Mouse (Mus musculus) retina, postnatal 7 days (tissue): ENCODE measurements around the gene Coro1c.

Experiments used
- DNase-seq: peaks from one replicate; pipeline ENCODE4 v3.0.0-alpha.2; 2012; ENCODE audit warnings: low read depth, low spot score

Coro1c gene

DNA sequence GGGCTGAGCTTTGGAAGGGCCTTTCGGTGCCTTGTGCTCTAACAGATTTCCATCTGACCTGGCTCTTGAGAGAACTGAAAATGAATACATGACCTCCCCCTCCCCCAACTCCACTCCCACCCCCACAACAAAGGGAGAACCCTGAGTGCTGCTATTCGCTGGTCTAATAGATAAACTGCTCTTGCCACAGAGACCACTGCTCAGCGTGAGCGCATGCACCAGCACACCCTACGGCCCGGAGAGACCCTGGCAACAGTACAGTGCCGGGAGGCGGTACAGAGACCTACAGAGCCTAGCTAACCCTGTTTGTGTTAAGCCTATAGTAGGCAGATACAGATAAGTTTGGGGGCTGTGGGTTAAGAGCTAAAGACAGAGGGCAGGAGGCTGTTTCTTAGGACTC, 22.9 kb downstream of the Coro1c start:
- no peak for DNase-seq

DNA sequence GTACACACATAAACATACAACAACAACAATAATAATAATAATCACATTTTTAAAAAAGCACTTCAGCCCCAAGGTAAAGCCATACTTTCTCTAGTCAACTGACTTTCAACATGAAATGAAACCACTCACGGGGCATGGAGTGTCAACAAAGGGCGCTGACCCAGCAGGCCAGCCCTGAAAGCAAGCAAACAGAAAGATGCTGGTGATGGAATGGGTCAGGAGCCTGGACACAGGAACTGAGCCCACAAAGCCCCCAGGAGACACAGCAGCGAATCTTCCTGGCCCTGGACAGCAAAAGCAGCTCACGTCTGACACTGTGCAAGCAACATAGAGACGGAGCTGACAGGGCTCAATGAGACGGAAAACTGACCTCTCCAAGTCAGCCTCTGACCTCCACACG, 23.8 kb downstream of the Coro1c start:
- DNase-seq: no peak

DNA sequence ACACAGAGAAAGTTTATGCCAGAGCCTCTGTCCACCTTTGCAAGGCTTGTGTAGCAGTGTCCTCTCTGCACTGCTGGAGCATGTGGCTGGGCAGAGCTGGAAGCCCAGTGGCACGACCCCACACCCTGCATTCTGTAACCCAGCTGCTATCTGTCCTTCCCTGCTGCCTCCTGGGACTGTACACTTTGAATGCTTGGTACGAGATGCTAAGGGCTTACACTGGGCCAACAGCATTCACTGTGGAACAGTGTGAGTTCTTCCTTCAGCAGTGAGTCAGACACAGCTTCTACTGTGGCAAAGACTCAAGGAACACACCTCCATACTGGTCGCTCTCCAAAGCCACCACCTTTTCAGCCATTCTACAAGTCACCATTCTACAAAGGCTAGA, 25.2 kb downstream of the Coro1c start:
- no peak for DNase-seq

GRCm38 (mm10) chr5:113882566-113883383, 25.8 kb downstream of the Coro1c start:
- no peak for DNase-seq

GRCm38 (mm10) chr5:113881136-113881535, 27.4 kb downstream of the Coro1c start:
- no peak for DNase-seq

DNA sequence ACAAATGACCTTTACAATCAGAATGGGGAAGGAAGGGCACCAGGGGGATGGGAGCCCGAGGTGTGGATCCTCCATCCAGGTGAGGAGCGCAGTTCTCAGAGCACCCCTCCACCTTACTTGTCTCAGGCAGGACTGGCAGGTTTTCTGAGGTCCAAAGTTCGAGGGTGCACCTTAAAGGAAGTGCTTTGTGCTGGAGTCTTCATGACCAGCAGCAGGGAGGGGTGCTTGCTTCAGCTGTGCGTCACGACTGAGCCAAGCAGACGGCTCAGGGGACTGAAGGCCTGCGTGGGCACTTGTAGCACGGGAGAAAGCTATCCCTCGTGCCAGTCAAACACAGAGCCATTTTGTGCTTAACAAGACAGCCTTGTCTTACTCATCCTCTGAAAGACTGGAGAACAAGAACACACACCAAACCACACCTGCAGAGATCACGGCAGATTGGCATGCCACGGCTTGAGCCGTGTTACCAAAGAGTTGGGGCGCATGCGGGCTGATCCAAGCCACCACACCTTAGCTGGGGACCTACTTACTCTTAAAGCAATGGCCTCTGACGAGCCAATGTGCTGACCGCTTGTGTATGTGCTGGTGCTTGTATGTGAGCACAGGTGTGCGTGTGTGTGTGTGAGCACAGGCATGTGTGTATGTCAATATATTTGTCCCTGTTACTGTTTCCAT, 29.5 kb downstream of the Coro1c start:
- no peak for DNase-seq

DNA sequence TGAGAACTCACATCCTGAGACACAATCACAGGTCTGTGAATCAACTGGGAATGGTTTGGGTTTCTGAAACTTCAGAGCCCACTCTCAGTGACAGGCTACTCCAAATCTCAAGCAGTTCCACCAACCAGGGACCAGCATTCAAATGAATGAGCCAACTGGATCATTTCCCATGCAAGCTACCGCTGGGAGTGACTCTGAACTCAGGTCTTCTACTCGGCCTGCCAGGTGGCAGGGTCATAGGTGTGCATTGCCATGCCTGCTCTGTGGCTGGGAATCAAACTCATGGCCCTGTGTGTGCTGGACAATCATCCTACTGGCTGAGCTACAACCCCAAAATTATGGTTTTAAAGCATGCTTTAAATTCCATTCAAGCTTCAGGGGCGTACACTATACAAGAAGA, 31.0 kb downstream of the Coro1c start:
- DNase-seq: no peak

GRCm38 (mm10) chr5:113876176-113876575, 32.4 kb downstream of the Coro1c start:
- no peak for DNase-seq

- DNase-seq: no peak
Observed at GRCm38 (mm10) chr5:113875625-113876024, 32.9 kb downstream of the Coro1c start.

GRCm38 (mm10) chr5:113874063-113875024, 34.2 kb downstream of the Coro1c start:
- DNase-seq: no peak

GRCm38 (mm10) chr5:113872936-113873912, 35.3 kb downstream of the Coro1c start:
- DNase-seq: peak; percentile 70

- no peak for DNase-seq
Observed at GRCm38 (mm10) chr5:113871903-113872548, 36.5 kb downstream of the Coro1c start.

- no peak for DNase-seq
Observed at GRCm38 (mm10) chr5:113870393-113871040, 38.0 kb downstream of the Coro1c start.

DNA sequence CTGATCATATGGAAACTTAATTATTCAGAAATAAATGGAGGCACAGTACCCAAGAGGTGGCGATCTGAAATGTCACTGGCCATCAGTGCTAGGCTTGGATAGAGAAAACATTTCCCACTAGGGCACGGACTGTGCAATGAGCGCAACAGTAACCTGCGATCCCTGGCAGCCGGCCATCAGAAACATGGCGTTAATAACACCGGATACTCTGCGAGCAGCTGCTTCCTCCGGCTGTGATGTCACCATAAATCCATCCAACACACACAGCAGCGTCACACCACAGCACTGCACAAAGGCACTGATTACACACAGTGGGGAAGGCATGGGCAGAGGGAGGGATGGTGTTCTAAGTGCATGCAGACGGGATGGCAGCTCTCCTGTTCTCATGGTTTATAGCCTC, 39.4 kb downstream of the Coro1c start:
- no peak for DNase-seq

DNA sequence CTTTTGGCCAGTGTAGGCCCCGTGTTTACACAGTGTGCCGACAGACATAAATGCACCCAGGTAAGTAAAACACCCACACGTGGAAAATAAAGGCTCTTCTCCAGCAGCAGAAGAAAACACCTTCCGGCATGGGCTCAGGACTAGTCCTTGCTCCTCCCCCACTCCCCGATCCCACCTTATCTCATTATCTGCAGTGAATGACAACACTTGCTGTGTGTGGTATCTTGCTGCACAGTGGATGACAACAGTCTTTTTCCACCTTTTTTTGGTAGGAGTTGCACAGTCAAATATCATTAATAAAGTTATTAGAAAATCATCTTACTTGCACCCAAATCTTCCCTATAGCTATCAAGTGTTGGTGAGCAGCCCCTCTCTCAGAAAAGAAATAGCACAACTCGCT, 43.6 kb downstream of the Coro1c start:
- DNase-seq: no peak

GRCm38 (mm10) chr5:113863994-113864393, 44.6 kb downstream of the Coro1c start:
- DNase-seq: no peak

DNA sequence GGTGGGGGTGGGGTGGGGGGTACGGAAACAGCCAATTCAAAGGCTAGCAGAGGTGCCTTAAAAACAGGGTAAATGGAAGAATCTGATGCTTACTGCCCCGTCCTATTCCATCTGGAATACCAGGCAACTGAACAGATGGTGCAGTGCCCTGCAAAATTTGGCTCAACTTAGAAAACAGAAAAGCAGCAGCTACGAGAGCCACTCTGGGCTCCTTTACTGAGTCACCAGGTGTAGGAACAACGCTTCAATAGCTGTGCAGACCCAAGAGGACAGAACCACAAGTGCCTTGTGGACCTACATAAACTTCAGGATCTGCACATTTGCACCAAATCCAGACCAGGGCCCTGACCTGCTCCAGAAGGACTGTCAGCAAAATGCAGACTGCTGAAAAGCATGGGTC, 46.1 kb downstream of the Coro1c start:
- DNase-seq: no peak

DNA sequence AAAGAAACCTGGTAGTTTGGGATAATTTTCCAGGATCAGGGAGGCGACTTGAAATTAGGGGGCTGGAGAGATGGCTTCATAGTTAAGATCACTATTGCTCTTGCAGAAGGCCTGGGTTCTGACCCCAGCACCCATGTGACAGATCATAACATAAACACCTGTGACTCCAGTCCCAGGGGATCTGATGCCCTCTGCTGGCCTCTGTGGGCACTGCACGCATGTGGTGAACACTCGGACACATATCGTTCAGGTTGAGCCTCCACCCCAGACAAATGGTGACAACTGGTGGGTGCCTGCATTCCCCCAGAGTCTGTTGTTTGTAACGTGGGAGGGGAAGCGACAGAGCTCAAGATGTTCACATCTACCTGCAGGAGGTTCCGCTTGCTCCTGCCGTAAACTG, 47.3 kb downstream of the Coro1c start:
- DNase-seq: no peak

DNA sequence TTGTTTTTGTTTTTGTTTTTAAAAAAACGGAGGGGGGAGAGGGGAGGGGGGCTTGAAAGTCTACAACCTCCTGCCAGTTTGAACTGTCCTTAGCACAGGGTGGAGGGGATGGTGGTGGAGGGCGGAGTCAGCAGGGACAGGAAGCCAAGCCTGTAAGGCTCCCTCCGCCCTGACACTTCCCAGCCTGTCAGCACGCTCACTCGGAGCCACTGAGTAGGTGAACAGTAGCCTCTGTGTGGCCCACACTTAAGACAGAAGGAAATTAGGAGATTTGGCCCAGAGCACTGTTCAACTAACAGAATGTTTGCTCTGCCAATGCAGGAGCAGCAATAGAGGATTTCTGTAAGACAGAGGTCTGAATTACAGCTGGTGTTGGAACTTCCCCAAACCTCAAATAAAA, 49.6 kb downstream of the Coro1c start:
- no peak for DNase-seq

- no peak for DNase-seq
Observed at GRCm38 (mm10) chr5:113858550-113858949, 50.0 kb downstream of the Coro1c start.
